ENCODE assay signal across 8 mouse cellular contexts in genomic region chr5:83484135-83484534, GRCm38 (mm10).
A peak's percentile ranks its signal among the peaks of the same experiment; 100 is the strongest.
DNase-seq lines count a peak whose midpoint lies in the region; ATAC-seq and TF ChIP-seq lines count a peak whose summit lies in the region.

No protein-coding gene starts in this region.

- no peaks in the 10 kb centered on the region for H3K79me2 ChIP-seq in heart, adult 2 months (replicated peaks; ENCODE audit: control insufficient read depth, insufficient read depth, low read length)

- no peak overlapping the region for H3K4me3 ChIP-seq in heart, adult 2 months
- H3K4me3 ChIP-seq in heart, embryonic 12.5 days: no peak overlapping the region
- H3K4me3 ChIP-seq in midbrain, embryonic 12.5 days: no peak overlapping the region
- H3K4me3 ChIP-seq in midbrain, embryonic 15.5 days: no peak overlapping the region

- H3K27ac ChIP-seq in heart, adult 2 months: no peak overlapping the region
- no peak overlapping the region for H3K27ac ChIP-seq in heart, embryonic 12.5 days (ENCODE audit: poor library complexity, severe bottlenecking)
- H3K27ac ChIP-seq in midbrain, embryonic 12.5 days (replicated peaks): no peak overlapping the region
- H3K27ac ChIP-seq in midbrain, embryonic 15.5 days: no peak overlapping the region

- H3K4me2 ChIP-seq in heart, embryonic 12.5 days: no peak overlapping the region
- H3K4me2 ChIP-seq in midbrain, embryonic 12.5 days (replicated peaks): no peak overlapping the region
- no peak overlapping the region for H3K4me2 ChIP-seq in midbrain, embryonic 15.5 days

- H3K4me1 ChIP-seq in heart, adult 2 months (ENCODE audit: control insufficient read depth, insufficient read depth, low read length): no peaks in the 10 kb centered on the region
- H3K4me1 ChIP-seq in heart, embryonic 12.5 days (replicated peaks): no peaks in the 10 kb centered on the region
- no peaks in the 10 kb centered on the region for H3K4me1 ChIP-seq in midbrain, embryonic 12.5 days
- no peaks in the 10 kb centered on the region for H3K4me1 ChIP-seq in midbrain, embryonic 15.5 days

- no peaks in the 10 kb centered on the region for H3K36me3 ChIP-seq in heart, adult 2 months (ENCODE audit: control insufficient read depth, insufficient read depth, low read length)
- no peaks in the 10 kb centered on the region for H3K36me3 ChIP-seq in heart, embryonic 12.5 days
- H3K36me3 ChIP-seq in midbrain, embryonic 12.5 days: no peaks in the 10 kb centered on the region
- H3K36me3 ChIP-seq in midbrain, embryonic 15.5 days (replicated peaks): no peaks in the 10 kb centered on the region

- H3K9ac ChIP-seq in heart, adult 2 months (ENCODE audit: low read depth, low read length): no peak overlapping the region
- no peak overlapping the region for H3K9ac ChIP-seq in heart, embryonic 12.5 days
- H3K9ac ChIP-seq in midbrain, embryonic 12.5 days (replicated peaks): no peak overlapping the region
- H3K9ac ChIP-seq in midbrain, embryonic 15.5 days: no peak overlapping the region

- peak; percentile 76 for TF ChIP-seq CTCF in heart, adult 2 months (IDR thresholded peaks at IDR 0.05)

- no peak for TF ChIP-seq POLR2A in heart, adult 2 months (IDR thresholded peaks at IDR 0.05; ENCODE audit: insufficient read depth, low read depth, low read length)

- intact Hi-C loops in heart, adult 2 months (cut with DNase I): no loop called here
- intact Hi-C loops in left cerebral cortex, postnatal 14 days (cut with DNase I): no loop called here

- no peak for DNase-seq in heart, adult 2 months
- DNase-seq in c-Kit-positive CD71-positive TER-119-positive erythroid progenitor cells, embryonic 14.5 days (ENCODE audit: low spot score): peak; percentile 11
- peak; percentile 30 to 76 for DNase-seq in left cerebral cortex, postnatal 14 days (ENCODE audit: low spot score in 2 of 2)
- no peak for DNase-seq in ovary, adult 18-20 months (ENCODE audit: low spot score)

- H3K27me3 ChIP-seq in heart, adult 2 months (ENCODE audit: control insufficient read depth, insufficient read depth, low read length): no peaks in the 10 kb centered on the region
- no peaks in the 10 kb centered on the region for H3K27me3 ChIP-seq in heart, embryonic 12.5 days (replicated peaks)
- no peaks in the 10 kb centered on the region for H3K27me3 ChIP-seq in midbrain, embryonic 12.5 days
- no peaks in the 10 kb centered on the region for H3K27me3 ChIP-seq in midbrain, embryonic 15.5 days (replicated peaks)

- WGBS in heart, adult 2 months: 4% methylated on average over 1 of the region's 1 CpGs
- 10% methylated on average over 1 of the region's 1 CpGs for WGBS in heart, embryonic 12.5 days
- WGBS in midbrain, embryonic 12.5 days: 10% methylated on average over 1 of the region's 1 CpGs
- 4% methylated on average over 1 of the region's 1 CpGs for WGBS in midbrain, embryonic 15.5 days

- TF ChIP-seq EP300 in heart, adult 2 months (IDR thresholded peaks at IDR 0.05; ENCODE audit: insufficient read depth, low read depth, low read length): no peak

- no peak for ATAC-seq in heart, embryonic 12.5 days (ENCODE audit: insufficient number of reproducible peaks, low FRiP score)
- ATAC-seq in midbrain, embryonic 12.5 days (ENCODE audit: low FRiP score, low read depth): peak; percentile 70; the same call in 1 of the 2 replicates
- no peak for ATAC-seq in midbrain, embryonic 15.5 days (replicated peaks)
- ATAC-seq in erythroid progenitor cell, adult 5-6 weeks (replicated peaks; ENCODE audit: low FRiP score, poor library complexity, severe bottlenecking): no peak

- no peaks in the 10 kb centered on the region for H3K9me3 ChIP-seq in heart, embryonic 12.5 days (replicated peaks)
- no peaks in the 10 kb centered on the region for H3K9me3 ChIP-seq in midbrain, embryonic 12.5 days
- H3K9me3 ChIP-seq in midbrain, embryonic 15.5 days: no peaks in the 10 kb centered on the region

Comparison
In these comparisons a context has a peak if more than half of its experiments do, and no peak if none do; other contexts are left out.
1. DNase-seq: peak in c-Kit-positive CD71-positive TER-119-positive erythroid progenitor cells, embryonic 14.5 days (single experiment) and left cerebral cortex, postnatal 14 days (2 of 2); none in heart, adult 2 months (0 of 2) and ovary, adult 18-20 months (single experiment).